Mouse (Mus musculus) neural tube, postnatal 0 days (tissue): Measurements from ENCODE around the gene Por. TPM values are rescaled to one million over a fixed set of nuclear protein-coding genes. Genes with fewer than 3 reads are reported as not detected.

Experiments used
- microRNA-seq: library from miRNA; unstranded; fragments of <30 nt; microRNA quantifications from one replicate; pipeline ENCODE4, GENCODE M21; 2016
- polyA plus RNA-seq: library from polyadenylated mRNA; unstranded; fragments of >200 nt; fragmentation: Nextera tagmentation; extraction: Ambion mirVana; gene quantifications from 2 replicates; pipeline ENCODE4 v1.2.1, GENCODE M21; 2015

Gene Por
- 71.5 and 82.6 TPM in 2 replicates for polyA plus RNA-seq

GRCm38 (mm10) chr5:135669741-135670275 lies at the start of gene Por:
Gene Por, plus strand, starts transcription at chr5:135670033.

GRCm38 (mm10) chr5:135632117-135632796 lies 37.6 kb upstream of the Por start, which contains the start of gene Rhbdd2:
Gene Rhbdd2, plus strand, starts transcription at chr5:135632618.

GRCm38 (mm10) chr5:135743741-135744609 lies 74.1 kb downstream of the Por start, which contains the start of gene Tmem120a:
Gene Tmem120a, minus strand, starts transcription at chr5:135744448.

GRCm38 (mm10) chr5:135777796-135778470 lies 108.1 kb downstream of the Por start, which contains the start of gene Styxl1:
Gene Styxl1, minus strand, starts transcription at chr5:135778385.

GRCm38 (mm10) chr5:135778471-135779445 lies 108.9 kb downstream of the Por start, which contains the start of gene Mdh2:
Gene Mdh2, plus strand, starts transcription at chr5:135778480.

Small RNA genes within 50 kb of the gene (microRNA-seq; reads per million reads assigned to microRNA genes)
- not detected for gene Mir7034

Other genes with a start within 250 kb of the Por start
- 32.1 and 36.3 TPM in 2 replicates for gene Hip1, start 124.9 kb upstream of the Por start, polyA plus RNA-seq
- not detected in 2 replicates for gene Ccl26, start 106.5 kb upstream of the Por start, polyA plus RNA-seq
- 2.1 and 6.8 TPM in 2 replicates for gene Ccl24, start 97.0 kb upstream of the Por start, polyA plus RNA-seq
- 138 TPM in 2 replicates for gene Rhbdd2, start 37.4 kb upstream of the Por start, polyA plus RNA-seq
- gene Tmem120a, start 74.4 kb downstream of the Por start, polyA plus RNA-seq: 75.4 and 76.1 TPM in 2 replicates
- 0.52 and 0.57 TPM in 2 replicates for gene Styxl1, start 108.4 kb downstream of the Por start, polyA plus RNA-seq
- 780 and 785 TPM in 2 replicates for gene Mdh2, start 108.4 kb downstream of the Por start, polyA plus RNA-seq
- 61.2 and 76.3 TPM in 2 replicates for gene Srrm3, start 136.9 kb downstream of the Por start, polyA plus RNA-seq
- gene Hspb1, start 217.9 kb downstream of the Por start, polyA plus RNA-seq: 39.9 and 63.0 TPM in 2 replicates